Mouse (Mus musculus) cerebellum, postnatal 14 days (tissue): ENCODE data around the gene Padi2.
A peak's percentile ranks its signal among the peaks of the same experiment; 100 is the strongest.

Experiments
- DNase-seq, 2 experiments: peaks; one replicate each; pipeline ENCODE4 v3.0.0; 2021; ENCODE audit warnings: mixed read lengths in 2 of 2

The Padi2 gene

GRCm38 (mm10) chr4:140906076-140906826, at the start of gene Padi2:
Gene Padi2, plus strand, starts transcription at chr4:140906344.
- DNase-seq, result peak; percentile 86 to 88

DNA sequence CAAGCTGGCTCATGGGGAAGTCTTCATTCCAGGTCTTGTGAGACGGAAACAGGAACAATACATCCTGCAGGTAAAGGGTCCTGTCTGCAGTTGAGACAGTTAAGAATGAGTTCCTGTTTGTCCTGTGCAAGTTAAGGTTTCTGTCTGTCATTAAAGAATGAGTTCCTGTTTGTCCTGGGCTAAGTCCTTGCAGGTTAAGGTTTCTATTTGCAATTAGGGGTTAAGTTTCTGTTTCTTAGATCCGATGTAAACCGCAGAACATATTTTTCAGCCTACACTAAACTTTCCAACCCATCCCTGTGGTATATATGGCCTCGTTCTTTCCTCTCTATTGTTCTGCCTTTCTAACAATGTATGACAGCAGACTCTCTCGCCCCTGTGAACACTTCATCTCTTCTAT, 49.1 kb upstream of the Padi2 start:
- no peak for DNase-seq

GRCm38 (mm10) chr4:140857813-140858212, 48.3 kb upstream of the Padi2 start:
- DNase-seq, result no peak

- no peak for DNase-seq
Measured at GRCm38 (mm10) chr4:140859291-140859690, 46.9 kb upstream of the Padi2 start.

DNA sequence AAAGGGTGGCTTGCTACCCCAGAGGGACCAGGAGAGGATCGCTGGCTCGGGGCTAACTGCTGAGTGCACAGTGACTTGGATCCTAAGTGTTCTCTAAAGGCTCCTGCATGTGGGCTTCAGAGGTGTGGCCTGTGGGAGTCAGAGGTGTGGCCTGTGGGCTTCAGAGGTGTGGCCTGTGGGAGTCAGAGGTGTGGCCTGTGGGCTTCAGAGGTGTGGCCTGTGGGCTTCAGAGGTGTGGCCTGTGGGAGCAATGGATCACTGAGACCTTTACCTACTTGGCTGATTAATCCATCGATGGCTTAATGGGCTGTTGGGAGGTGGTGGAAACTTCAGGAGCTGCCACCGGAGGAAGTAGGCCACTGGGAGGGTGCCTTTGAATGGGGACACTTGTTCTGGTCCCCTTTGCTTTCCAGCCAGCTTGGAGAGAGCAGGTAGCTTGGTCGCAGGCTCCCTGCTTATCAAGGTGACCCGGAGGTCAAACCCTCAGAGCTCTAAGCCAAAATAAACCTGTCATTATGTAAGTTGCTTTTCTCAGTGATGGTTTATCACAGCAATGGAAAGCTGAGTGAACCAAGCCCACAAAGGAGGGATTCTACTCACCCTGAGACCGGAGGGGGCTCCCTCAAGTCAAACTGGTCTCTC, 45.9 kb upstream of the Padi2 start:
- no peak for DNase-seq

DNA sequence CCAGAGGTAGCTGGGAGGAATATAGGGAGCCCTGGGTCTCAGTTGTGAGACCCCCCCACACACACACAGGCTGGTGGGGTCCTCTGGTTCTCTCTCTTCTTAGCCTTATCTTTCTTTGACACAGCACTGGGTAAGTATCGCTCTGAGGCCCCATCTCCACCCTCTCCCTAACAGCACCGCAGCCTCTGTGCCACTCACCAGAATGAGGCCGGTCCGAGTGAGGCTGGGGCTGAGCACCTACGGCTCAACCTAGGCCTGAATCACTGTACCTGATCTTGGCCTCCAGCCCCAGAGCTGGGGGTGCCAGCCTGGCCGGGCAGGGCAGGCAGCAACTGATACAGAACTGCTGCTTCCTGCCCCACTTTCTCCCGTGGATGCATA, 45.4 kb upstream of the Padi2 start:
- DNase-seq, result no peak

DNA sequence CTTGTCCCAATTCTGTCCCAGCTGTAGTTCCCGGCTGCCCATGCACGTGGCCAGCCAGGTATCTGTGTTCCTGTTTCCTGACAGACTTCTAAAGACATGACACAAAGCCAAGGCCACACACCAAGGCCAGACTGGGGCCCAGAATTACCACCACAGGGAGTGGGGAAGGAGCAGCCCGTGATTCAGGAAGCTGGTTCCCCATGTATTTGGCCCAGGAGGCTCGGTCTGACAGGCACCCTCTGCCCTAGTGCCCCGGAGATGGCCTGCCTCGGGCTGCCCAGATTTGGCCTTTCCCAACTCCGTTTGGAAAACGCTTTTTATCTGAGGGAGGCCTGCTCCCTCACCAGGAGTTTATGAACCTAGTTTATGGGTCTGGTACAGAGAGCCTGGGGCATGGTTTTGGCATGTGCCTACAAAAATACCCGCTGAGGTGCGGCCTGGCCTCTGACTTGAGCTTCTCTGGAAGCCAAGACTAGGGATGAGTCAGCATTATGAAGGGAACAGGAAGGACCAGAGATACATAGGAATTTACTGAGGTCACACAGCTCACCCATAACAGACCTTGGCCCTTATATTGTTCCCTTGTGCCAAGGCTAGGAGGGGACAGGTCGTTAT, 44.0 kb upstream of the Padi2 start:
- DNase-seq, result no peak

DNA sequence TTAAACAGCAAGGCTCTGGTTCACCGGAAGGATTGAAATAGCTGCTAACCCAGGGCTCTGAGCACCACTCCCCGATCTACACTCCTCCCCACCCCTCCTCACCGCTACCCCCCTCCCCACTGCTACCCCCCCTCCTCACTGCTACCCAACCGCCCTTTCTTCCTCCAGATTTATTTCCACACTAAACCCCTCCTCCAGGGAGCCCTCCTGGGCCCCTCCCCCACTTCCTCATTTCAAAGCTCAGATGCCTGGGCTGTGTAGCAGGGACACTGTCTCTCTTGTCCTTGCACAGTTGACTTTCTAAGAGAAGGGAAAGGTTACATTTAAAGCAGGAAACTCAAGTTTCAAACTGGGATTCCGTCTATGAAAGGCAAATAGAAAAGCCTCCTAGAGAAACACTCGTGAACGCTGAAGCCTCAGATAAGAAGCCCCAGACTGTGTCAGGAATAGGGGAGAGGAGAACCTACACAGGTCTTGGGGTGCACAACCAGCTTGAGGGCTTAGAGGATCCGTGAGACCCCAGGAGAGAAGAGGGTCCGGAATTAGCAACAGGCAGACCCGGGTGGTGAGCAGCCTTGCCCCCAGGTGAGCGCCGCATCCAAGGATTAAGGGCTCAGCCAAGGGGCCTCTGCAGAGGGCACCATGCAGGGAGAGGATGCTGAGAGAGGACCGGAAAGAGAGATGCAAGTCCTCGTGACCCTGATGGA, 37.5 kb upstream of the Padi2 start:
- no peak for DNase-seq

DNA sequence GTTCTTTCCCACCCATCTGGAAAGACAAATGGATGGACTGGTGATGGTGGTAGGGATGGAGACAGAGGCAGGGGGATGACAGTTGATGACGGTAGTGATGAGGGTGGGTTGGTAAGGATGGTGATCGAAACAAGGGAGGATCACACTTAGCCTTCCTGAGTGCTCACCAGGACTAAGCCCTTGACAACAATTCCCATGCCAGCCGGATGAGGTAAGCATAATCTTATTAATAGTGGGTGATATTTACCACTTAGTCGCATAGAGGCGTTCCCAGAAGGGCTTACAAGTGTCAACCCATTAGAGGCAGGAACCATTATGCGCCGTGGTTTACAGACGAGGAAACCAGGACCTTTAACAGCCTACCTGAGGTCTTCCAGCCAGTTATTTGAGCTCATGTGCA, 36.2 kb upstream of the Padi2 start:
- no peak for DNase-seq

- no peak for DNase-seq
Measured at GRCm38 (mm10) chr4:140870876-140871275, 35.3 kb upstream of the Padi2 start.

DNA sequence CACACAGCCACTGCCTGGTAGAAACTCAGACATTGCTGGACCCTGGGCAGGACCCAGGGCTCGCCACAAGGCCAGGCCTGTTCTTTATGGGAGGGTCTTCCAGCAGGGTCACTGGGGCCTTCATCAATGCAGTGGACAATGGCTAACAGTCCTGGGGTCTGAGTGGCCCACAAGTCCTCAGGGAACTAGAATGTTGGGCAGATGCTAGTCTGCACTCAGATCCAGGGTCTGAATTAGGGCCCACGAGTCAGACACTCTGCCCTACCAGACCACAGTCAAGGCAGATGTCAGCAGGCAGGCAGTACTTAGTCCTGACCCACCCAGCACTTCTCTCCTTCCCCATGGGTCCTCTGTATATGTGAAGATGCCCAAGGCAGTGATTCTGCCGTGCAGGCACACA, 34.8 kb upstream of the Padi2 start:
- DNase-seq, result no peak

DNA sequence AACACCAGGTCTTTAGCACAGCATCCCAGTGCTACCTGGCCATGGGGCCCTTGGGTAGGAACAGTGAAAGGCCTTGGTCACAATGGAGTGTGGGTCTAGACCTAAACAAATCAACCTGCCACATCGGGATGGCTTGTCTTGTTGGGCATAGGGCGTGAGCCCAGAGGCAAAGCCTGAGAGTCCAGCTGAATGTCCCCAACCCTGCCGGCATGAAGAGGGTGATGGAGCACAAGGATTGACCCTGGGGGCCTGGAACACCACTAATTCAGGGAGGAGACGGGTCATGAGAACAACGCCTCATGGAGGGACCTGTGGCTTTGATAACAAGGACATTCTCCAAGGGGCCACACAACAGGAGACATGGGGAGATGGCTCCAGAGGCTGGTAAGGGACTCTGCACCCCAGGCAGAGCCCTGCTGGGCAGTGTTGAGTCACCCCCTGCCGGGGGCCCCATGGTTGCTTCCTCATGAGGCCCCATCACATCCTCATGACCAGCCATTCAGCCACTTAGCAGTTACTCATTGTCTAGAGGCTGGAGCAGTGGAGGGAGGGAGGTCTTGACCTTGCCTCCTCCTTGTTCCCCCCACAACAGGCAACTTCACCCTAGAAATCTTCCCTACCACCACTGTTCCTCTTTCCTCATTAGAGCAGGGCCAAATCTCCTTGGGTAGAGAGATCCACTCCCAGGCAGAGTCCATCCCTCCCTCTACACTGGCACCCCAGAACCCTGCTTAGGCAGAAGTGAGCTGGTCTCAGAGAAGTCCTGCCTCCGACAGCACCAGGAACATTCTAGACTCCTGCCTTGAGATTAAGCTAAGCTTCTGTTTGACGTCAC, 34.1 kb upstream of the Padi2 start:
- DNase-seq, result no peak

DNA sequence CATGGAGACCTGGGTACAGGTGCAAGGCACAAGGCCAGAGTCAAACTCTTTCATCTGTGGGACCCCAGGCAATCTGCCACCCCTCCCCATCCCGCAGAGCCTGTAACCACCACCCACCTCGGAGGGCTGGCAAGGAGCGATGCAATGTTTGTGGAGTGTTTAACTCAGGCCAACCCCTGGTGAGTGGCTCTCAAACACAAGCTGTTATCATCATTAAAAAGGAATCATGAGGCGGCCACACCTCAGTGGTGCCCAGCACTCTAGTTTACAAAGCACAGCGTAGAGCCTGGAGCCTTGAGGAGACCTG, 33.5 kb upstream of the Padi2 start:
- peak in 1 of 2 experiments; percentile 30 for DNase-seq

DNA sequence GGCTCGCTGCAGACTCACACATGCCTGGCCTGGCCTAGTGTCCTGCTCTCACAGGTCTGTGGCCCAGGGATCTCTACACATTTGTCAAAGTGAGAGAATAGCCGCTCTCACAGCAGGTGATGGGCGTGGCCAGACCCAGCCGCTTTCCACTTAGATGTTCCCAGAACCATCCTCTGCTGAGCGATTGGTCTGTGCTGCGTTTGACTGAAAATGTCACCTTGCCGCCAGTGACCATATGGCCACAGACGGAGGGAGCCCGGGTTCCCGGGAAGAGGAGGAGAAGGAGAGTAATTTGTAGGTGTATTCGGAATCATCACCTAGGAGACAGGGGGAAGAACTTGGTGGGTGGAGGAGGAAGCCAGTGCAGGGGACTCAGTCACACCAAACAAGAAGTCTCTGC, 33.1 kb upstream of the Padi2 start:
- peak in 1 of 2 experiments; percentile 20 for DNase-seq

DNA sequence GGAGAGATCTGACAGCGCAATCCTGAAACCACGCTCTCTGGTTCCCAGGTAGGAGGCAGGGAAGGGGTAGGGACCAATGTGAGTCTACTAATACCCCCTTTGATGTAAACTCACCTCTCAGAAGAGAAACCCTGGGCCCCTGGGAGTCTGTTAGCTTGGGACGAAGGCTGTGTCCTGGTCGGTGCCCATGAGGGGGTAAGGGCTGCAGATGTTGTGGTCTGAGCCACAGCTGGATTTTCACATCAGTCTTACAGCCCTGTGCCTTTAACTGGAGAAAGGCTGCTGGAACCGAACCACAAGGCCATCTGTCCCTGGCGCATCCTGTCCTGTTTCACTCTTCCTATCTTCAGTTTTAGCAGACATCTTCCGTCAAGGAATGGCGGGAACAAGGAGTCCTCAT, 30.0 kb upstream of the Padi2 start:
- no peak for DNase-seq

- DNase-seq, result no peak
Measured at GRCm38 (mm10) chr4:140876681-140877080, 29.5 kb upstream of the Padi2 start.

GRCm38 (mm10) chr4:140877441-140877840, 28.7 kb upstream of the Padi2 start:
- no peak for DNase-seq

- no peak for DNase-seq
Measured at GRCm38 (mm10) chr4:140878655-140879054, 27.5 kb upstream of the Padi2 start.

DNA sequence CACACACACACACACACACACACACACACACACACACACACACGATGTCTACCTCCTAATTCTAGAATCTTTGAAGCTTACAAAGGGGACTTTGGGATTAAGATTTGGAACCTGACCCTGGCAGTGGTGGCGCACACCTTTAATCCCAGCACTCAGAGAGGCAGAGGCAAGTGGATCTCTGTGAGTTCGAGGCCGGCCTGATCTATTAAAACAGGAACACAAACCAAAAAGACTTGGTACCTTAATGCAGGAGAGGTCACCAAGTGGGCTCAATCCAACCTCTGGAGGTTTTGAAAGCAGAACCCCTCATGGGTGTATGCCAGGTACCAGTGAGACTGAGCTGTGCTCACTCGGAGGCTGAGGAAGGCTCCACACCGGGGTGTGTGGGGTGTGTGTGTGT, 27.0 kb upstream of the Padi2 start:
- DNase-seq, result no peak

DNA sequence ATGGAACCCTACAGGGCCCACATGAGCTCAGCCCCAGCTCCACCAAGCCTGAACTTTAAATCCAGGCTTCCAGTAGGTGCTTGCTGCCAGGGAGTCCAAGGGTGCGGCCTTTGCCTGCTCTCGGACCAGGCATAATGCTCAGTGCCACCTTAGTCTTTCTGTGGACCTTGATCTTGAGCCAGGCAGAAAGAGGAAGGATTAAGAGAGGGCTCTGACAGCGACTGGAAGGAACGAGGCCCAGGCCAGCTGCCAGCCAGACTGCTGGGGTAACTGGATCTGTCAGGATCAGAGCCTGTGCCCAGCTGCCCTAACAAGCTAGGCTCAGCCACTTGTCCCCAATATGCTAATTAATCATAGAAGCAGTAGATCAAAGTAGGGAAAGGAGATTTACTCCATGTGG, 26.4 kb upstream of the Padi2 start:
- DNase-seq, result peak; percentile 36 to 59

DNA sequence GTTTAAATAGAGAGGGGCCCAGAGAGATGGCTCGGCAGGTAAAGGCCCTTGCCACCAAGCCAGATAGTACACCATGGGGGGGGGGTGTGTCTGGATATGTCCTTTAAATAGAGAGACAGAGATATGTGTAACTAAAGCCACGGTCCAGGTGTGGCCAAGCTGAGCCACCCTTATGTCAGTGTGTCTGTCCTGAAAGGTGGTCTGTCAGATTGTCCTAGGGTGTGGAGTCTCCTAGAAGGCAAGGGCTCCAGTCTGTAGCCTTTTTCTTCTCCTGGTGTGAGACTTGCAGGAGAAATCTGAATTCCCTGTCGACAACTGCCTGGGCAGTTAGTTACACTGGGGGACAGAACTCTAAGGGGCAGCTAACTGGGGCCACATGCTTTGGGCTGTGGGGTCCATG, 25.9 kb upstream of the Padi2 start:
- DNase-seq, result no peak

- DNase-seq, result no peak
Measured at GRCm38 (mm10) chr4:140881026-140881670, 25.0 kb upstream of the Padi2 start.
